Mouse (Mus musculus) forebrain, embryonic 14.5 days (tissue): ENCODE measurements around the gene Olfr469. TPM values are rescaled to one million over a fixed set of nuclear protein-coding genes. Genes with fewer than 3 reads are reported as not detected.
"Not testable (repeated sequence)": the region's sequence is repeated elsewhere in the genome, so short reads cannot be mapped to it uniquely, and the experiment has no call there.

Source experiments
- ATAC-seq: fragments of 200-750 bp; cut with Nextera tagmentation; 2 replicates; pipeline ENCODE4 v1.8.0; 2017; ENCODE audit warnings: mild to moderate bottlenecking, moderate library complexity
- DNase-seq: peaks from one replicate; pipeline ENCODE4 v3.0.0-alpha.2; 2015; ENCODE audit warnings: low spot score
- H3K27ac ChIP-seq: fragments of 300-500 bp; sonication (generic); 2 replicates; pipeline ENCODE4 v1.5.1; 2014; ENCODE audit warnings: low read depth, mild to moderate bottlenecking, control low read depth, low read length, moderate library complexity
- H3K27me3 ChIP-seq: fragments of 300-500 bp; sonication (generic); replicated peaks from 2 replicates; pipeline ENCODE4 v1.6.1; 2014; ENCODE audit warnings: low read length, control low read depth, mixed read lengths; ENCODE audit not compliant: control insufficient read depth, insufficient read depth
- H3K36me3 ChIP-seq: fragments of 300-500 bp; sonication (generic); 2 replicates; pipeline ENCODE4 v1.6.1; 2014; ENCODE audit warnings: low read length, control low read depth; ENCODE audit not compliant: control insufficient read depth, insufficient read depth
- H3K4me1 ChIP-seq: fragments of 300-500 bp; sonication (generic); 2 replicates; pipeline ENCODE4 v1.6.1; 2014; ENCODE audit warnings: antibody characterized with exemption, low read length, control low read depth; ENCODE audit not compliant: control insufficient read depth, insufficient read depth
- H3K4me2 ChIP-seq: fragments of 300-500 bp; sonication (generic); 2 replicates; pipeline ENCODE4 v1.6.1; 2014; ENCODE audit warnings: mild to moderate bottlenecking, control low read depth, low read length
- H3K4me3 ChIP-seq: fragments of 300-500 bp; sonication (generic); 2 replicates; pipeline ENCODE4 v1.5.1; 2014; ENCODE audit warnings: low read depth, low read length, control low read depth
- H3K9ac ChIP-seq: fragments of 300-500 bp; sonication (generic); 2 replicates; pipeline ENCODE4 v1.6.1; 2014; ENCODE audit warnings: mild to moderate bottlenecking, low read length, control low read depth, moderate library complexity
- H3K9me3 ChIP-seq: fragments of 300-500 bp; sonication (generic); replicated peaks from 2 replicates; pipeline ENCODE4 v1.6.1; 2016; ENCODE audit warnings: low read length, control low read depth, mixed read lengths; ENCODE audit not compliant: control insufficient read depth
- WGBS: fragments of 180-500 bp; shearing (Covaris S2); extraction: QIAGEN DNeasy Blood & Tissue Kit; methylation state at CpG from one replicate; pipeline ENCODE4 v1.1.7; 2014; 5-methylcytosine and 5-hydroxymethylcytosine counted together
- polyA plus RNA-seq: library from polyadenylated mRNA; unstranded; fragments of >200 nt; fragmentation: Nextera tagmentation; extraction: Ambion mirVana; gene quantifications from 2 replicates; pipeline ENCODE4 v1.2.1, GENCODE M21; 2014

Olfr469 gene
- not detected in 2 replicates for polyA plus RNA-seq

GRCm38 (mm10) chr7:107825441-107825840 is at the start of gene Olfr469:
Gene Olfr469 (minus strand): TSS chr7:107825541.
- not testable (repeated sequence) for ATAC-seq, H3K4me3 ChIP-seq, DNase-seq, H3K36me3 ChIP-seq, H3K9ac ChIP-seq, H3K27ac ChIP-seq, H3K4me1 ChIP-seq, H3K9me3 ChIP-seq, H3K4me2 ChIP-seq, H3K27me3 ChIP-seq

DNA sequence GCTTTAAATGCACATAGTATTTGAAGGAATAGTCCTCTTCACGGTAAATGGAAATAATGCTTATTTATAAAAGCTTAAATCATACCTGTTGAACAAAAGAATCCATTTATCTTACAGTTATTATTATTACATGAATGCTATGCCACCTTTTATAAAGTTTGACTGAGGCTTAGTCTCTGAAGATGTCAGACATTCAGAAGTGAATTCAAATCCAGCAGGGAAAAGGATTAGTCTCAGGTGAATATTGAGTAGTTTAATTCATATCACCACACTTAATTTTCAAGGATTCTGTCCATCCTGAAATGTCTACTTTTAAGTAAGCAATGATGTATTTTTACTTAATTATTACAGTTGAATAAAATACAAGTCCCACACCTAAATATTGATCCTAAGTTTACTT is 22.0 kb upstream of the Olfr469 start, which contains the start of gene Olfr470:
Gene Olfr470, minus strand, starts transcription at position 101 of the 400 bp plus-strand sequence.
- H3K4me3 ChIP-seq, H3K4me1 ChIP-seq, H3K36me3 ChIP-seq, ATAC-seq, H3K9ac ChIP-seq, H3K4me2 ChIP-seq, H3K9me3 ChIP-seq, H3K27ac ChIP-seq, DNase-seq, H3K27me3 ChIP-seq: not testable (repeated sequence)
- WGBS = 85% methylated on average over 1 of the region's 1 CpGs

GRCm38 (mm10) chr7:107841719-107842118 is 16.4 kb upstream of the Olfr469 start:
- DNase-seq (peak; percentile 24), ATAC-seq (no peak)
- H3K27me3 ChIP-seq = no peaks in the 10 kb centered on the region
- H3K4me1 ChIP-seq = no peaks in the 10 kb centered on the region
- 94% methylated on average over 1 of the region's 1 CpGs for WGBS
- no peak overlapping the region for H3K4me2 ChIP-seq
- no peak overlapping the region for H3K27ac ChIP-seq
- no peaks in the 10 kb centered on the region for H3K9me3 ChIP-seq
- H3K36me3 ChIP-seq = no peaks in the 10 kb centered on the region
- no peak overlapping the region for H3K4me3 ChIP-seq
- no peak overlapping the region for H3K9ac ChIP-seq

DNA sequence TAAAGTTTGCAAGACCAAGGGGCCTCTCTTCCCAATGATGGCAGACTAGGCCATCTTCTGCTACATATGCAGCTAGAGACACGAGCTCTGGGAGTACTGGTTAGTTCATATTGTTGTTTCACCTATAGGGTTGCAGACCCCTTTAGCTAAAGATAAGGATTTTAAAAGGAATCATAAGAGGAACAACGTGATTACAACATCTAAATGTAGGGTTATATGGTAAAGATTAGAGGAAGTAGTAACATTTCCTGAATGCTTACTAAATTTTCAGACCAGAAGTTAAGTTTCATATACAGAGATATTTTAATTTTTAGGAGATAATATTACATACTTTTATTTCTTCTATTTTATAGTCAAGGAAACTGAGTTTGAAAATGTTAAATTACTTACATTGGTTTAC is 1.5 kb downstream of the Olfr469 start:
- H3K4me1 ChIP-seq, H3K9me3 ChIP-seq, DNase-seq, ATAC-seq, H3K4me3 ChIP-seq, H3K4me2 ChIP-seq, H3K27ac ChIP-seq, H3K36me3 ChIP-seq, H3K9ac ChIP-seq, H3K27me3 ChIP-seq: not testable (repeated sequence)
- 76% methylated on average over 2 of the region's 2 CpGs for WGBS

- no peak for ATAC-seq
- H3K27ac ChIP-seq = no peak overlapping the region
- H3K4me3 ChIP-seq = no peak overlapping the region
- peak; percentile 32 for DNase-seq
- H3K4me1 ChIP-seq = no peaks in the 10 kb centered on the region
- H3K9ac ChIP-seq = no peak overlapping the region
- H3K27me3 ChIP-seq = no peaks in the 10 kb centered on the region
- H3K4me2 ChIP-seq = no peak overlapping the region
- H3K9me3 ChIP-seq = no peaks in the 10 kb centered on the region
- H3K36me3 ChIP-seq = no peaks in the 10 kb centered on the region
Observed at GRCm38 (mm10) chr7:107819442-107819841, 5.9 kb downstream of the Olfr469 start.

GRCm38 (mm10) chr7:107811963-107812362 is 13.4 kb downstream of the Olfr469 start, which contains the start of gene Olfr467:
Gene Olfr467 (plus strand): TSS chr7:107812263.
- Histone ChIP-seq H3K36me3 (no peaks in the 10 kb centered on the region), H3K4me1 (no peaks in the 10 kb centered on the region), H3K9me3 (no peaks in the 10 kb centered on the region), H3K4me2 (no peak within 1 kb of the TSS), H3K9ac (no peak within 1 kb of the TSS), H3K27ac (no peak within 1 kb of the TSS), H3K4me3 (no peak within 1 kb of the TSS), H3K27me3 (no peaks in the 10 kb centered on the region)
- ATAC-seq (no peak), DNase-seq (no peak)

DNA sequence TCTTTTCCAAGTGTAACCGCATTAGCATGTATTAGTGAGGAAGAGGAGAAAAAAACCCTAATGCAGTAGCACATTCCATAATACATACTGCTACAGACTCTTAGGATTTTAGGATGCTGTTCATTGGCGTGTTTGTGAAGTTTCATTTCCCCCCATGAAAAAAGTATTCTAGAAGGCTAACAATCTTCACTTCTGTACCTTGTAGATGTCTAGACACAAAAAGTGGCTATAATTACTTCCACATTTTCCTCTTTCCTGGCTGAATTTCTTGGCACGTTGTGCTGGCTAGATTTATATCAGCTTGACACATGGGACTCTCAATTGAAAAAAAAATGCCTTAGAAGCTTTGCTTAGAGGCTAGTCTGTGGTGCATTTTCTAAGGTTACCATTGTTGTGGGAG is 23.2 kb downstream of the Olfr469 start:
- no peak overlapping the region for H3K4me3 ChIP-seq
- DNase-seq (no peak), ATAC-seq (no peak)
- H3K27ac ChIP-seq = no peak overlapping the region
- H3K9ac ChIP-seq = no peak overlapping the region
- 79% methylated on average over 3 of the region's 3 CpGs for WGBS
- no peaks in the 10 kb centered on the region for H3K36me3 ChIP-seq
- H3K4me1 ChIP-seq = no peaks in the 10 kb centered on the region
- H3K9me3 ChIP-seq = no peaks in the 10 kb centered on the region
- H3K4me2 ChIP-seq = no peak overlapping the region
- no peaks in the 10 kb centered on the region for H3K27me3 ChIP-seq

DNA sequence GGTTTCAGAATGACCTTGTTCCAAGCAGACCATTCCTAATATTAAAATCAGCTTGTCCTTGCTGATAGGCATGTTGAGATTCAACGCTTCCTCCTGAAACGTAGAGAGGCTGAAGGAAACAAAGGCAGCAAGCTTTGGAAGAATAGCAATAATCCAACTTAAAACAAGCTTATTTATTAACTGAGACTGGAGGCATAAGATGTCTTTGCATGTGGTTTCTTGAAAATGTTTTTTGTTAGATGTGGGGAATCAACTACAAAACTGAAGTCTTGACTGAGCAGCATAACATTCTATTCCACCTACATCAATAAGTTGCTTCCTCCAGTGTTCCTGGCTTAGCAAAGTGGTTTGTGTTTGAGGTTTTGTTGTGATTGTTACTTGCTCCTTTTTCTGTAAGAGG is 24.2 kb downstream of the Olfr469 start, which contains the start of gene Ovch2:
Gene Ovch2, minus strand, starts transcription at position 101 of the 400 bp plus-strand sequence.
- no peak within 1 kb of the TSS for H3K9ac ChIP-seq
- no peaks in the 10 kb centered on the region for H3K4me1 ChIP-seq

DNA sequence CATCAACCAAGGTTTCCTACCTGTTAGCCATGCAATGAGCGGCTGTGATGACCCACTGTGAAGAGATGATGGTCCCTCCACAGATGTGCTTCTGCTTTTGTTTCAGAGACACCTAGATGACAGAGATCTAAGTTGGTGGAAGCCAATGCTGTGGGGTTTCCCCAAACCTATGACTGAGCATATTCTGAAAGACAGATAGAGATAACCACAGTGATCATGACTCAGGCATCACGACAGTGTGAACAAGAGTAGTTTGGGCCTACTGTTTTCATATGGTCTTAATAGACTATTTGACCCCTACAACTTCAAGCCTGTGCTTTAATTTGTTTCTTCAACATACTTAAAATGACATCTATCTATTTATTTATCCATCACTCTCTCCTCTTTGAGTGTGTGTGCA is 28.8 kb downstream of the Olfr469 start:
- H3K4me3 ChIP-seq = no peak overlapping the region
- 93% methylated on average over 2 of the region's 2 CpGs for WGBS
- H3K27ac ChIP-seq = no peak overlapping the region
- no peaks in the 10 kb centered on the region for H3K36me3 ChIP-seq
- DNase-seq (no peak), ATAC-seq (no peak)
- H3K4me2 ChIP-seq = no peak overlapping the region
- no peaks in the 10 kb centered on the region for H3K27me3 ChIP-seq
- H3K9ac ChIP-seq = no peak overlapping the region
- no peaks in the 10 kb centered on the region for H3K4me1 ChIP-seq
- no peaks in the 10 kb centered on the region for H3K9me3 ChIP-seq

More for the DNA sequence above, 24.2 kb downstream of the Olfr469 start, which contains the start of gene Ovch2:
- Histone ChIP-seq H3K27me3 (no peaks in the 10 kb centered on the region), H3K27ac (no peak within 1 kb of the TSS), H3K4me2 (no peak within 1 kb of the TSS), H3K9me3 (no peaks in the 10 kb centered on the region), H3K36me3 (no peaks in the 10 kb centered on the region), H3K4me3 (no peak within 1 kb of the TSS)
- DNase-seq (no peak), ATAC-seq (no peak)
- 86% methylated on average over 2 of the region's 2 CpGs for WGBS
